Mouse (Mus musculus) spleen, adult 2 months (tissue): Measurements from ENCODE around the gene Dnase1l1. TPM values are rescaled to one million over a fixed set of nuclear protein-coding genes. Genes with fewer than 3 reads are reported as not detected.

Experiments used
- DNase-seq, 2 experiments: peaks; one replicate each; pipeline versions ENCODE4 v3.0.0 to v3.0.0-alpha.2; 2012 to 2021; ENCODE audit warnings: low spot score in 2 of 2, low read depth in 1 of 2
- H3K27ac ChIP-seq: fragments of 200-500 bp; 2 replicates; pipeline ENCODE4 v1.5.1; 2012; ENCODE audit warnings: low read length, inconsistent platforms; ENCODE audit not compliant: insufficient read depth
- H3K27me3 ChIP-seq: fragments of 200-500 bp; 2 replicates; pipeline ENCODE4 v1.6.1; 2012; ENCODE audit warnings: mild to moderate bottlenecking, moderate library complexity, low read length, inconsistent platforms; ENCODE audit not compliant: control insufficient read depth, insufficient read depth
- H3K36me3 ChIP-seq: fragments of 200-500 bp; 2 replicates; pipeline ENCODE4 v1.6.1; 2012; ENCODE audit warnings: mild to moderate bottlenecking, low read length, inconsistent platforms; ENCODE audit not compliant: control insufficient read depth, insufficient read depth
- H3K4me1 ChIP-seq: fragments of 200-500 bp; 2 replicates; pipeline ENCODE4 v1.6.1; 2011; ENCODE audit warnings: inconsistent platforms; ENCODE audit not compliant: control insufficient read depth, insufficient read depth, insufficient read length
- H3K4me3 ChIP-seq: fragments of 200-500 bp; 2 replicates; pipeline ENCODE4 v1.5.1; 2011; ENCODE audit warnings: mild to moderate bottlenecking, inconsistent platforms; ENCODE audit not compliant: insufficient read depth, insufficient read length; ENCODE audit errors: extremely low read depth
- CTCF ChIP-seq: fragments of 200-500 bp; IDR thresholded peaks from 2 replicates; pipeline ENCODE4 v1.5.1; 2011; ENCODE audit warnings: mild to moderate bottlenecking, inconsistent platforms; ENCODE audit not compliant: insufficient read depth, insufficient read length, insufficient replicate concordance; ENCODE audit errors: extremely low read depth
- POLR2A ChIP-seq: fragments of 200-500 bp; IDR thresholded peaks from 2 replicates; pipeline ENCODE4 v1.6.1; 2011; ENCODE audit warnings: low read depth, low read length, inconsistent platforms
- WGBS: fragments of 180-500 bp; shearing (Covaris S2); methylation state at CpG from one replicate; pipeline ENCODE4 v1.1.7; 2018; 5-methylcytosine and 5-hydroxymethylcytosine counted together
- polyA plus RNA-seq: library from polyadenylated mRNA; depleted of rRNA; stranded (reverse); fragments of >200 nt; gene quantifications from 2 replicates; pipeline ENCODE4 v1.2.3, GENCODE M21; 2012; rRNA removed

Gene Dnase1l1
- 12.0 and 14.0 TPM in 2 replicates for polyA plus RNA-seq

GRCm38 (mm10) chrX:74281732-74282394 lies at the start of gene Dnase1l1, which contains the start of gene Taz:
Gene Dnase1l1 (minus strand): TSS chrX:74282337.
Gene Taz (plus strand): TSS chrX:74281912.
- H3K36me3 ChIP-seq, result peaks cover 1% of the 10 kb centered on the region; the same call in 1 of the 2 replicates
- no peaks in the 10 kb centered on the region for H3K27me3 ChIP-seq
- DNase-seq, result peak in 1 of 2 experiments; percentile 53
- no peaks in the 10 kb centered on the region; the same call in 1 of the 2 replicates for H3K4me1 ChIP-seq
- TF ChIP-seq POLR2A (no peak), CTCF (no peak)
- 20% methylated on average over 16 of the region's 16 CpGs for WGBS
- H3K4me3 ChIP-seq, result peak within 1 kb of the TSS; percentile 67
- peak within 1 kb of the TSS; percentile 74 for H3K27ac ChIP-seq

- Histone ChIP-seq H3K4me3 (no peak overlapping the region), H3K4me1 (no peaks in the 10 kb centered on the region), H3K27ac (no peak overlapping the region), H3K36me3 (no peaks in the 10 kb centered on the region), H3K27me3 (no peaks in the 10 kb centered on the region)
- 75% methylated on average over 2 of the region's 2 CpGs for WGBS
- TF ChIP-seq POLR2A, result no peak
- no peak for TF ChIP-seq CTCF
- DNase-seq, result no peak
Observed at GRCm38 (mm10) chrX:74330166-74330930, 48.2 kb upstream of the Dnase1l1 start.

- WGBS, result 36% methylated on average over 10 of the region's 10 CpGs
Observed at GRCm38 (mm10) chrX:74329215-74329671, 47.1 kb upstream of the Dnase1l1 start.

GRCm38 (mm10) chrX:74328725-74329161 lies 46.6 kb upstream of the Dnase1l1 start, which contains the start of gene Plxna3:
Gene Plxna3 (plus strand): TSS chrX:74329066.
- peak; percentile 29 to 49 for DNase-seq
- Histone ChIP-seq H3K4me1 (no peaks in the 10 kb centered on the region), H3K4me3 (peak within 1 kb of the TSS; percentile 55), H3K36me3 (no peaks in the 10 kb centered on the region), H3K27me3 (no peaks in the 10 kb centered on the region), H3K27ac (no peak within 1 kb of the TSS)
- TF ChIP-seq POLR2A (no peak), CTCF (no peak)
- WGBS, result 26% methylated on average over 29 of the region's 30 CpGs

More at GRCm38 (mm10) chrX:74329215-74329671, 47.1 kb upstream of the Dnase1l1 start:
- H3K4me1 ChIP-seq, result no peaks in the 10 kb centered on the region
- DNase-seq, result no peak
- TF ChIP-seq POLR2A (no peak), CTCF (no peak)
- H3K27ac ChIP-seq, result no peak overlapping the region
- no peaks in the 10 kb centered on the region for H3K36me3 ChIP-seq
- peak overlapping the region; percentile 55; the same call in 1 of the 2 replicates for H3K4me3 ChIP-seq
- no peaks in the 10 kb centered on the region for H3K27me3 ChIP-seq

- Histone ChIP-seq H3K4me3 (peak within 1 kb of the TSS; percentile 90), H3K27ac (peak within 1 kb of the TSS; percentile 92), H3K27me3 (no peaks in the 10 kb centered on the region), H3K36me3 (peaks cover 10% of the 10 kb centered on the region), H3K4me1 (no peaks in the 10 kb centered on the region; the same call in 1 of the 2 replicates)
- WGBS, result 23% methylated on average over 59 of the region's 59 CpGs
- TF ChIP-seq POLR2A (no peak; the same call in 1 of the 2 replicates), CTCF (no peak)
- DNase-seq, result peak; percentile 77 to 85
Observed at GRCm38 (mm10) chrX:74312540-74313464, 30.7 kb upstream of the Dnase1l1 start, which contains the start of gene Fam50a. Gene Fam50a (plus strand): TSS chrX:74313033.
